Mouse (Mus musculus) bone marrow macrophage, adult 2 months (primary cell): ENCODE measurements around the gene Syt2.

ENCODE experiments used
- CTCF ChIP-seq: IDR thresholded peaks from 2 replicates; pipeline ENCODE4 v1.5.1; 2012; ENCODE audit warnings: low read depth, mild to moderate bottlenecking, low read length, moderate library complexity
- POLR2A ChIP-seq: IDR thresholded peaks from 2 replicates; pipeline ENCODE4 v1.6.1; 2012; ENCODE audit warnings: mild to moderate bottlenecking, low read depth, low read length, borderline replicate concordance

GRCm38 (mm10) chr1:134643702-134644101 lies 2.8 kb upstream of the Syt2 start:
- TF ChIP-seq POLR2A (no peak), CTCF (no peak)
